Mouse (Mus musculus) bone marrow macrophage, adult 2 months (primary cell): ENCODE data around the gene Stra6. TPM values are rescaled to one million over a fixed set of nuclear protein-coding genes. Genes with fewer than 3 reads are reported as not detected.

Source experiments
- H3K27ac ChIP-seq: 2 replicates; pipeline ENCODE4 v1.5.1; 2012; ENCODE audit warnings: low read depth, low read length; ENCODE audit not compliant: insufficient read depth
- H3K4me1 ChIP-seq: 2 replicates; pipeline ENCODE4 v1.6.1; 2012; ENCODE audit warnings: low read length; ENCODE audit not compliant: control insufficient read depth, insufficient read depth
- H3K4me3 ChIP-seq: 2 replicates; pipeline ENCODE4 v1.5.1; 2012; ENCODE audit warnings: mild to moderate bottlenecking, low read length, moderate library complexity; ENCODE audit not compliant: insufficient read depth
- CTCF ChIP-seq: IDR thresholded peaks from 2 replicates; pipeline ENCODE4 v1.5.1; 2012; ENCODE audit warnings: low read depth, mild to moderate bottlenecking, low read length, moderate library complexity
- POLR2A ChIP-seq: IDR thresholded peaks from 2 replicates; pipeline ENCODE4 v1.6.1; 2012; ENCODE audit warnings: mild to moderate bottlenecking, low read depth, low read length, borderline replicate concordance
- polyA plus RNA-seq: library from polyadenylated mRNA; stranded (reverse); fragments of >200 nt; gene quantifications from 2 replicates; pipeline ENCODE4 v1.2.4, GENCODE M21; 2012; ENCODE audit not compliant: missing spikeins, insufficient read depth, insufficient read length

The Stra6 gene
- polyA plus RNA-seq, 1 experiment, result not detected

- H3K27ac ChIP-seq, result no peak overlapping the region
- TF ChIP-seq POLR2A, result no peak
- TF ChIP-seq CTCF, result no peak
Measured at GRCm38 (mm10) chr9:58110787-58111186, 47.2 kb downstream of the Stra6 start.

GRCm38 (mm10) chr9:58111431-58111830 is 47.8 kb downstream of the Stra6 start:
- TF ChIP-seq CTCF (no peak), POLR2A (no peak)
- Histone ChIP-seq H3K4me1 (no peaks in the 10 kb centered on the region), H3K27ac (no peak overlapping the region), H3K4me3 (no peak overlapping the region)

More at GRCm38 (mm10) chr9:58110787-58111186, 47.2 kb downstream of the Stra6 start:
- Histone ChIP-seq H3K4me3 (no peak overlapping the region), H3K4me1 (no peaks in the 10 kb centered on the region)

GRCm38 (mm10) chr9:58112321-58112751 is 48.7 kb downstream of the Stra6 start:
- Histone ChIP-seq H3K4me1 (no peaks in the 10 kb centered on the region), H3K4me3 (no peak overlapping the region), H3K27ac (no peak overlapping the region)
- TF ChIP-seq CTCF (no peak), POLR2A (no peak)

- H3K4me3 ChIP-seq, result no peak overlapping the region
- no peaks in the 10 kb centered on the region for H3K4me1 ChIP-seq
- TF ChIP-seq CTCF (no peak), POLR2A (no peak)
- H3K27ac ChIP-seq, result no peak overlapping the region
Measured at GRCm38 (mm10) chr9:58112866-58113278, 49.3 kb downstream of the Stra6 start.

- no peaks in the 10 kb centered on the region for H3K4me1 ChIP-seq
- no peak for TF ChIP-seq CTCF
- TF ChIP-seq POLR2A, result no peak
- no peak overlapping the region for H3K4me3 ChIP-seq
- no peak overlapping the region for H3K27ac ChIP-seq
Measured at GRCm38 (mm10) chr9:58113279-58113884, 49.8 kb downstream of the Stra6 start.

GRCm38 (mm10) chr9:58114019-58114418 is 50.4 kb downstream of the Stra6 start:
- H3K27ac ChIP-seq, result no peak overlapping the region
- H3K4me1 ChIP-seq, result no peaks in the 10 kb centered on the region
- TF ChIP-seq CTCF, result no peak
- TF ChIP-seq POLR2A, result no peak
- no peak overlapping the region for H3K4me3 ChIP-seq

- Histone ChIP-seq H3K27ac (no peak overlapping the region), H3K4me1 (no peaks in the 10 kb centered on the region), H3K4me3 (no peak overlapping the region)
- TF ChIP-seq POLR2A, result no peak
- no peak for TF ChIP-seq CTCF
Measured at GRCm38 (mm10) chr9:58115297-58115925, 51.8 kb downstream of the Stra6 start.

- no peak overlapping the region for H3K4me3 ChIP-seq
- TF ChIP-seq CTCF (no peak), POLR2A (no peak)
- no peak overlapping the region for H3K27ac ChIP-seq
- H3K4me1 ChIP-seq, result no peaks in the 10 kb centered on the region
Measured at GRCm38 (mm10) chr9:58116024-58116651, 52.5 kb downstream of the Stra6 start.

- no peak within 1 kb of the TSS for H3K4me3 ChIP-seq
- TF ChIP-seq CTCF (no peak), POLR2A (no peak)
- no peaks in the 10 kb centered on the region for H3K4me1 ChIP-seq
- no peak within 1 kb of the TSS for H3K27ac ChIP-seq
Measured at GRCm38 (mm10) chr9:58118671-58119070, 55.1 kb downstream of the Stra6 start, which contains the start of gene Ccdc33. Gene Ccdc33, minus strand, starts transcription at chr9:58118823.

- H3K4me1 ChIP-seq, result no peaks in the 10 kb centered on the region
- no peak overlapping the region for H3K27ac ChIP-seq
- TF ChIP-seq CTCF (no peak), POLR2A (no peak)
- no peak overlapping the region for H3K4me3 ChIP-seq
Measured at GRCm38 (mm10) chr9:58125085-58125484, 61.5 kb downstream of the Stra6 start.
